Mouse (Mus musculus): ENCODE results near the gene Kmt2c. TPM values are rescaled to one million over a fixed set of nuclear protein-coding genes. Genes with fewer than 3 reads are reported as not detected.

Kmt2c gene
- polyA plus RNA-seq, 1 experiment: 5.1 TPM

DNA sequence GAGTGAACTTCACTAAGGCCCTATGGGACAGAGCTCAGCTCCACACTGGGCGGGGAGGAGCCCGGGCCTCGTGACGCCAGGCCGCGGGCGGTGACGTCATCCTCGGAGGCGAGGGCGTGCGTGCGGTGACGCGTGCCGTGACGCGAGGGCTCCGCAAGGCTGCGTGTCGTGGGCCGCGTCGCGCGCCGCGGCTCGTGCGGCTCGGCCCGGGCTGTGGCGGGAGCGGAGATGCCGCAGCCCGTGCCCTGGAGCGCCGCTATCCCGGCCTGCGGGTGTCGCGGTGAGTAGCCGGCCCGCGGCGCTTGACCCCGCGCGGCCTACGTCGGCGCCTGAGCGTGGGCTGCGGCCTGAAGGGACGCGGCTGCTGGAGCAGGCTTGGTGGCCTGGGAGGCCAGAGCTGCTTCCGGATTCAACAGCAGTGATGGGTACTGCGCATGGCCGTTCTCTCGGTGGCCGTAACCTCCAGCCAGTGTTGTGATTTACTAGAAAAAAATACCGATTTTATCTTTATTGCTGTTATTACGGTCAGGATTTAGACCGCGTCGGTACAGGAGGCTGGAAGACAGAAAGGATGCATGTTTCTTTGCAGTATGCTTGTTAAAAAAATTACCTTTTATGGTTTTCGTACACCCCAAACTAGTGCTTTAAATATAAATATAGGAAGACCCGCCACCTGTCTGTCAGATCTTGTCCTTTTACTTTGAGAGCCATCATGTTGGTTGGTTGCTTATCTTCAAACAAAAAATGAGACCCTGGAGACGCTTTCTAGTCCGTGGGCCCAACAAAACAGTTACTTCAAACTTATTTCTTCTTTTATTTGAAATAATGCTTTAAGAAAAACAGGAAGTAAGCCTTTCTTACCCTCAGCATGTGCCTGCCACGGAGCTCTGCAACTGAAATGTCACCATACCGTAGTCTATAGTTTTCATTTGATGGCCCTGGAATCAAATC lies 275.6 kb downstream of the Kmt2c start, which contains the start of gene E130116L18Rik:
E130116L18Rik (minus strand) TSS at position 402 of the 951 bp plus-strand sequence.
- TF ChIP-seq GATA1 (IDR thresholded peaks at IDR 0.05; ENCODE audit: low read length): no peak

Other genes with a start within 250 kb of the Kmt2c start
- not detected in 2 replicates for gene Cct8l1, start 17.3 kb upstream of the Kmt2c start, polyA plus RNA-seq (2012)
- 12.8 and 14.0 TPM in 2 replicates for gene Xrcc2, start 207.0 kb upstream of the Kmt2c start, polyA plus RNA-seq (2012)

All from G1E-ER4 (cell line).